Mouse (Mus musculus) gastrocnemius, adult 18-20 months (tissue): ENCODE measurements around the gene Emc6. TPM values are rescaled to one million over a fixed set of nuclear protein-coding genes. Genes with fewer than 3 reads are reported as not detected.

Experiments
- DNase-seq: peaks from one replicate; pipeline ENCODE4 v3.0.0; 2021; ENCODE audit warnings: low spot score
- total RNA-seq, 2 experiments: library from RNA; stranded (reverse); gene quantifications; 2 replicates each; pipeline ENCODE4 v1.2.3; 2021

The Emc6 gene
- total RNA-seq, 2 experiments from 2014 or later = 84.7 to 88.1 TPM

- DNase-seq = peak; percentile 77
These were observed 655 bp upstream of the Emc6 start for GRCm38 (mm10) chr11:73177509-73177875.

- no peak for DNase-seq
These were observed 651 bp downstream of the Emc6 start for GRCm38 (mm10) chr11:73176186-73176585.

GRCm38 (mm10) chr11:73175612-73176011 is 1.2 kb downstream of the Emc6 start:
- DNase-seq = no peak

- DNase-seq = peak; percentile 56
These were observed 4.7 kb downstream of the Emc6 start for GRCm38 (mm10) chr11:73172186-73172585.

GRCm38 (mm10) chr11:73169231-73169630 is 7.6 kb downstream of the Emc6 start:
- peak; percentile 43 for DNase-seq

GRCm38 (mm10) chr11:73168576-73168975 is 8.3 kb downstream of the Emc6 start:
- no peak for DNase-seq

GRCm38 (mm10) chr11:73168071-73168470 is 8.8 kb downstream of the Emc6 start:
- DNase-seq = no peak

- no peak for DNase-seq
These were observed 14.6 kb downstream of the Emc6 start for GRCm38 (mm10) chr11:73162284-73162683.

- no peak for DNase-seq
These were observed 15.2 kb downstream of the Emc6 start for GRCm38 (mm10) chr11:73161616-73162015.

- DNase-seq = peak; percentile 86
These were observed 16.0 kb downstream of the Emc6 start for GRCm38 (mm10) chr11:73160811-73161200.

- DNase-seq = peak; percentile 47
These were observed 16.7 kb downstream of the Emc6 start, which contains the start of gene P2rx5 for GRCm38 (mm10) chr11:73159957-73160810. P2rx5 (plus strand) TSS chr11:73160421.

GRCm38 (mm10) chr11:73155071-73155470 is 21.8 kb downstream of the Emc6 start:
- DNase-seq = no peak

GRCm38 (mm10) chr11:73148209-73148608 is 28.6 kb downstream of the Emc6 start:
- no peak for DNase-seq

GRCm38 (mm10) chr11:73146975-73147365 is 29.9 kb downstream of the Emc6 start:
- no peak for DNase-seq

- DNase-seq = peak; percentile 66
These were observed 30.5 kb downstream of the Emc6 start for GRCm38 (mm10) chr11:73146026-73146974.

GRCm38 (mm10) chr11:73144261-73144681 is 32.6 kb downstream of the Emc6 start:
- peak; percentile 24 for DNase-seq

GRCm38 (mm10) chr11:73137591-73138501 is 39.0 kb downstream of the Emc6 start, which contains the start of gene Haspin:
Haspin (minus strand) TSS chr11:73138294.
- DNase-seq = peak; percentile 91

GRCm38 (mm10) chr11:73137116-73137515 is 39.7 kb downstream of the Emc6 start:
- DNase-seq = no peak

GRCm38 (mm10) chr11:73136587-73136986 is 40.2 kb downstream of the Emc6 start:
- no peak for DNase-seq

GRCm38 (mm10) chr11:73134222-73134621 is 42.6 kb downstream of the Emc6 start:
- no peak for DNase-seq

GRCm38 (mm10) chr11:73132999-73133398 is 43.8 kb downstream of the Emc6 start:
- no peak for DNase-seq
